Mouse (Mus musculus): Measurements from ENCODE around the gene Srgap3.

The Srgap3 gene

DNA sequence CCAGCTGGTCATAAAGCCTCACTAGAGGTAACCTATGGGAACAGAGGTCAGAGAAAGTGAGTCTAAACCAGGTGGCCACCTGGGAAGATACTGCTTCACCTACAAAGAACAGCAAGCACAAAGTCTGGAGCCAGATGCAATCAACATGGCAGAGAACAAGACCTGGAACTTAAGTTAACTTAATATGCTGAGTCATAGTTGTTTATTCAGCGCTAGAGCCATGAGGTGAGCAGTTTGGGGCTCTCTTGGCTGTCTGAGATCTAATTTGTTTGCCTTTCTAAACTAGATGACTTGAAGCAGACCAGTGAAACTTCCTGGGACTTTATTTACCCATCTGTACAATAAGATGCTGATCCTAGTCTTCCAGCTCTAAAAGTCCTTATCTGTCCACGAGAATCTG lies 263.0 kb downstream of the Srgap3 start:
- no peak for DNase-seq (ENCODE audit: low spot score)
